Mouse (Mus musculus) heart, adult 2 months (tissue): ENCODE data around the gene Mtr.

ENCODE experiments used
- CTCF ChIP-seq: fragments of 200-600 bp; IDR thresholded peaks from 2 replicates; pipeline ENCODE4 v1.8.1; 2022; ENCODE audit warnings: antibody characterized with exemption, mild to moderate bottlenecking, moderate library complexity
- EP300 ChIP-seq: fragments of 200-500 bp; IDR thresholded peaks from 2 replicates; pipeline ENCODE4 v1.6.1; 2011; ENCODE audit warnings: low read depth, low read length, control low read depth; ENCODE audit not compliant: insufficient read depth
- POLR2A ChIP-seq: fragments of 200-500 bp; IDR thresholded peaks from 2 replicates; pipeline ENCODE4 v1.6.1; 2011; ENCODE audit warnings: mild to moderate bottlenecking, low read depth, low read length, control low read depth; ENCODE audit not compliant: insufficient read depth

- TF ChIP-seq POLR2A (no peak), CTCF (no peak), EP300 (no peak)
Measured at GRCm38 (mm10) chr13:12153922-12154321, 104.0 kb downstream of the Mtr start.
